Mouse (Mus musculus) activated CD4-positive, CD25-positive, alpha-beta regulatory T cell, adult 9 weeks (primary cell): ENCODE measurements around the gene Rif1. TPM values are rescaled to one million over a fixed set of nuclear protein-coding genes. Genes with fewer than 3 reads are reported as not detected.

Experiments
- polyA plus RNA-seq: library from polyadenylated mRNA; unstranded; fragments of 100-300 nt; shearing (Covaris generic); gene quantifications from one replicate; pipeline ENCODE4 v1.2.1, GENCODE M21; 2017

Rif1 gene
- polyA plus RNA-seq, result 27.7 TPM

DNA sequence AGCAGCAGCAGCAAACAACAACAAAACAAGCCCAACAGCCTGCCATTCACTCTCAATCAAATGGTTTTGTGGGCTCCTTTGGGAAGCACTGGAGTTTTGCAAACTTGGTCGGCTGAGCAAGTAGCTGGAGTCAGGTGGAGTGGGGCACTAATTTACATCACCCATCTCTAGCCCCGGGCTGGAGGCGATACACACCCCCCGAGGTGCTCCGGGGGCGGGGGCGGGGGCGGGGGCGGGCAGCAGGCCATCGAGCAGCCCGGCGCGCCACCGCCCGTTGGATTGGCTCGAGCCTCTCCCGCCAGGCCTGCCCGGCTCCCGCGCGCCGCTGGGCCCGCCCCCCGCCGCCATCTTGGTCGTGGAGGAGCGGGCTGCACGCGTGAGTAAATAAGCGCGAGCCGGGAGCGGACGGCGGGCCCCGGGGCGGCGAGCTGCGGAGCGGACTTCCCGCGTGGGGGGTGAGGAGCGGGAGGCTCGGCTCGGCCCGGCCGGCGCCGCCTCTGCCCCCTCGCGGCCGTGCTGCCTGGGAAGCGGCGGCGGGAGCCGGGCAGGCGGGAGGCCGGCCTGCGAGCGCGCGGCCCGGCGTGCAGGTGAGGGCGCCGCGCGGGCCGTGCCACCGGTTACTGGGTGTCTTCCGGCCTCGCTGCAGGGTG, at the start of gene Rif1:
Gene Rif1 (plus strand): TSS at position 342 of the 650 bp plus-strand sequence.

DNA sequence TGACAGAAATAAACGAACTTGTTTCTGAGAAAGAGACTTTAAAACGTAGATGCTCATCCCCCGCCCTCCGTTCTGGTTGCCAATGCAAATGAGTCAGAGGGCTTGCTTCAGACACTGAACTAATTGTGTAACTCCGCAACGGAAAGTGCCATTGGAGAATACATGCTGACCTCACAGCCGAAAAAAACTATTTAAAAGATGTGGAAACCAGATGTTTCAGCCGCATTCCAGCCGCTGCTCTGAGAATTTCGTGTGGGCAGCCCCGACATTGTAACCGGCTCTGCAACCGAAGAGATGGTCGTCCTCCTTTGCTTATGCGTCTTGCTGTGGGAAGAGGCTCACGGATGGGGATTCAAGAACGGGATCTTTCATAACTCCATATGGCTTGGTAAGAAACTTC, 34.8 kb upstream of the Rif1 start, which contains the start of gene Tnfaip6:
Gene Tnfaip6 (plus strand): TSS at position 128 of the 400 bp plus-strand sequence.

Other genes starting within 250 kb of the Rif1 start
- 64.1 TPM for gene Rbm43, start 137.7 kb upstream of the Rif1 start, polyA plus RNA-seq
- gene Nmi, start 99.3 kb upstream of the Rif1 start, polyA plus RNA-seq, result 215 TPM
- not detected for gene Tnfaip6, start 34.8 kb upstream of the Rif1 start, polyA plus RNA-seq